Mouse (Mus musculus) MN1 (cell line): Measurements from ENCODE around the gene Bola1.

Source experiments
- DNase-seq: peaks from one replicate; pipeline ENCODE4 v3.0.0-alpha.2; 2016; ENCODE audit warnings: low spot score

Gene Bola1

GRCm38 (mm10) chr3:96151836-96152235 lies 67.7 kb downstream of the Bola1 start:
- no peak for DNase-seq

- DNase-seq, result peak; percentile 84
These were observed 71.6 kb downstream of the Bola1 start for GRCm38 (mm10) chr3:96147950-96148349.
